Mouse (Mus musculus): ENCODE measurements at regions not wholly inside any gene's neighbourhood (a gene's known extent, or its start where the extent isn't known, plus 50 kb on each side); places are given as distances from the start of the nearest gene placed in this dataset.

DNA sequence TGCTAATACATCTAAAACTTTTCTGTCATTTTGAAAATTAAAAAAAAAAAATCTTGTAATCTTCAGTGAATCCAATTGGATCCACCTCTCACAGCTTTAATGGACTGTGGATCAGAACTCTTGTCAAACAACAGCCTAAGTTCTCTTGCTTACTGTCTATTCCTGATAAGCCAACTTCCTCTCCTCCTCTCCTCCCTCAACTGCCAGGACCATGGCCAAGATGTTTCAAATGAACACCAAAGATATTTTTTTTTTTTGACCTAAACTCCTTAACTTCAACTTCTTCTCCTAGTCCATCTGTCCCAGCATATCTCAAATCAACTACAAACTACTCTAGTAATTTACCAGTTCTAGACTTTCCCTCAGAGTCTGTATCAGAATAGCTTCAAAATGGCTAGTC is 1258.5 kb downstream of the Tbl1xr1 start:
- TF ChIP-seq MYOD1 (IDR thresholded peaks at IDR 0.05; ENCODE audit: control insufficient read depth, insufficient read length, low read depth) (no peak), MYOG (IDR thresholded peaks at IDR 0.05; ENCODE audit: control insufficient read depth, extremely low read depth, insufficient read length) (no peak), CTCF (IDR thresholded peaks at IDR 0.05; ENCODE audit: control insufficient read depth, insufficient read depth, insufficient read length) (no peak), MAX (IDR thresholded peaks at IDR 0.05) (no peak)
